Mouse (Mus musculus): ENCODE measurements around the gene Lgi4. TPM values are rescaled to one million over a fixed set of nuclear protein-coding genes. Genes with fewer than 3 reads are reported as not detected.

Lgi4 gene
- polyA plus RNA-seq (2012; rRNA removed): 48.9 and 54.2 TPM in 2 replicates

- no peak within 1 kb of the TSS for H3K27ac ChIP-seq (ENCODE audit: insufficient read depth, low read length)
These were observed at the start of gene Lgi4 for GRCm38 (mm10) chr7:31059108-31059507. Gene Lgi4, plus strand, starts transcription at chr7:31059342.

GRCm38 (mm10) chr7:31012971-31013370 is 46.2 kb upstream of the Lgi4 start:
- WGBS: 19% methylated on average over 5 of the region's 5 CpGs
- no peak for DNase-seq

More at GRCm38 (mm10) chr7:31059108-31059507, at the start of gene Lgi4:
- Histone ChIP-seq H3K4me1 (ENCODE audit: control insufficient read depth, insufficient read depth, low read length) (no peaks in the 10 kb centered on the region), H3K27me3 (ENCODE audit: control insufficient read depth, insufficient read depth, low read length) (no peaks in the 10 kb centered on the region), H3K4me3 (replicated peaks; ENCODE audit: insufficient read depth, low read depth, low read length) (no peak within 1 kb of the TSS)
- DNase-seq: peak; percentile 78 to 86
- TF ChIP-seq CTCF (IDR thresholded peaks at IDR 0.05; ENCODE audit: borderline replicate concordance, insufficient read depth, low read depth, low read length) (peak; percentile 86), POLR2A (IDR thresholded peaks at IDR 0.05; ENCODE audit: borderline replicate concordance, insufficient read depth, low read length) (no peak)
- 3% methylated on average over 2 of the region's 2 CpGs for WGBS

GRCm38 (mm10) chr7:31017104-31017901 is 41.8 kb upstream of the Lgi4 start:
- Histone ChIP-seq H3K4me1 (ENCODE audit: control insufficient read depth, insufficient read depth, low read length) (no peaks in the 10 kb centered on the region), H3K27me3 (ENCODE audit: control insufficient read depth, insufficient read depth, low read length) (no peaks in the 10 kb centered on the region), H3K27ac (ENCODE audit: insufficient read depth, low read length) (no peak overlapping the region), H3K4me3 (replicated peaks; ENCODE audit: insufficient read depth, low read depth, low read length) (no peak overlapping the region)
- TF ChIP-seq CTCF (IDR thresholded peaks at IDR 0.05; ENCODE audit: borderline replicate concordance, insufficient read depth, low read depth, low read length) (no peak), POLR2A (IDR thresholded peaks at IDR 0.05; ENCODE audit: borderline replicate concordance, insufficient read depth, low read length) (no peak)
- 28% methylated on average over 10 of the region's 10 CpGs for WGBS
- DNase-seq: peak in 1 of 2 experiments; percentile 13

More at GRCm38 (mm10) chr7:31012971-31013370, 46.2 kb upstream of the Lgi4 start:
- H3K4me3 ChIP-seq (replicated peaks; ENCODE audit: insufficient read depth, low read depth, low read length): no peak overlapping the region
- H3K27me3 ChIP-seq (ENCODE audit: control insufficient read depth, insufficient read depth, low read length): no peaks in the 10 kb centered on the region
- no peak overlapping the region for H3K27ac ChIP-seq (ENCODE audit: insufficient read depth, low read length)
- TF ChIP-seq POLR2A (IDR thresholded peaks at IDR 0.05; ENCODE audit: borderline replicate concordance, insufficient read depth, low read length) (no peak), CTCF (IDR thresholded peaks at IDR 0.05; ENCODE audit: borderline replicate concordance, insufficient read depth, low read depth, low read length) (no peak)
- H3K4me1 ChIP-seq (ENCODE audit: control insufficient read depth, insufficient read depth, low read length): no peaks in the 10 kb centered on the region

- Histone ChIP-seq H3K4me1 (ENCODE audit: control insufficient read depth, insufficient read depth, low read length) (no peaks in the 10 kb centered on the region), H3K27ac (ENCODE audit: insufficient read depth, low read length) (no peak overlapping the region), H3K4me3 (replicated peaks; ENCODE audit: insufficient read depth, low read depth, low read length) (no peak overlapping the region), H3K27me3 (ENCODE audit: control insufficient read depth, insufficient read depth, low read length) (no peaks in the 10 kb centered on the region)
- DNase-seq: no peak
- TF ChIP-seq POLR2A (IDR thresholded peaks at IDR 0.05; ENCODE audit: borderline replicate concordance, insufficient read depth, low read length) (no peak), CTCF (IDR thresholded peaks at IDR 0.05; ENCODE audit: borderline replicate concordance, insufficient read depth, low read depth, low read length) (no peak)
- WGBS: 78% methylated on average over 8 of the region's 8 CpGs
These were observed 30.5 kb upstream of the Lgi4 start for GRCm38 (mm10) chr7:31028609-31029008.

GRCm38 (mm10) chr7:31030717-31031116 is 28.4 kb upstream of the Lgi4 start:
- 67% methylated on average over 2 of the region's 2 CpGs for WGBS
- Histone ChIP-seq H3K27ac (ENCODE audit: insufficient read depth, low read length) (no peak overlapping the region), H3K4me3 (replicated peaks; ENCODE audit: insufficient read depth, low read depth, low read length) (no peak overlapping the region), H3K27me3 (ENCODE audit: control insufficient read depth, insufficient read depth, low read length) (no peaks in the 10 kb centered on the region), H3K4me1 (ENCODE audit: control insufficient read depth, insufficient read depth, low read length) (0 out of 2 replicates have a peak, but pooled peaks cover 2% of the 10 kb centered on the region)
- DNase-seq: no peak
- no peak for TF ChIP-seq CTCF (IDR thresholded peaks at IDR 0.05; ENCODE audit: borderline replicate concordance, insufficient read depth, low read depth, low read length)
- no peak for TF ChIP-seq POLR2A (IDR thresholded peaks at IDR 0.05; ENCODE audit: borderline replicate concordance, insufficient read depth, low read length)

GRCm38 (mm10) chr7:31031731-31032130 is 27.4 kb upstream of the Lgi4 start:
- WGBS: 81% methylated on average over 7 of the region's 7 CpGs
- no peak for TF ChIP-seq POLR2A (IDR thresholded peaks at IDR 0.05; ENCODE audit: borderline replicate concordance, insufficient read depth, low read length)
- no peak for TF ChIP-seq CTCF (IDR thresholded peaks at IDR 0.05; ENCODE audit: borderline replicate concordance, insufficient read depth, low read depth, low read length)
- no peak overlapping the region for H3K27ac ChIP-seq (ENCODE audit: insufficient read depth, low read length)
- no peaks in the 10 kb centered on the region for H3K27me3 ChIP-seq (ENCODE audit: control insufficient read depth, insufficient read depth, low read length)
- H3K4me1 ChIP-seq (ENCODE audit: control insufficient read depth, insufficient read depth, low read length): 0 out of 2 replicates have a peak, but pooled peaks cover 2% of the 10 kb centered on the region
- no peak overlapping the region for H3K4me3 ChIP-seq (replicated peaks; ENCODE audit: insufficient read depth, low read depth, low read length)
- DNase-seq: no peak

GRCm38 (mm10) chr7:31033409-31034165 is 25.6 kb upstream of the Lgi4 start:
- Histone ChIP-seq H3K4me3 (replicated peaks; ENCODE audit: insufficient read depth, low read depth, low read length) (no peak overlapping the region), H3K4me1 (ENCODE audit: control insufficient read depth, insufficient read depth, low read length) (0 out of 2 replicates have a peak, but pooled peaks cover 2% of the 10 kb centered on the region), H3K27me3 (ENCODE audit: control insufficient read depth, insufficient read depth, low read length) (no peaks in the 10 kb centered on the region), H3K27ac (ENCODE audit: insufficient read depth, low read length) (no peak overlapping the region)
- WGBS: 42% methylated on average over 9 of the region's 9 CpGs
- no peak for DNase-seq
- TF ChIP-seq CTCF (IDR thresholded peaks at IDR 0.05; ENCODE audit: borderline replicate concordance, insufficient read depth, low read depth, low read length) (no peak), POLR2A (IDR thresholded peaks at IDR 0.05; ENCODE audit: borderline replicate concordance, insufficient read depth, low read length) (no peak)
